Mouse (Mus musculus) kidney, postnatal 14 days (tissue): ENCODE data around the gene Dcpp1.

Experiments used
- DNase-seq: peaks from one replicate; pipeline ENCODE4 v3.0.0; 2022; ENCODE audit warnings: mixed read lengths

Dcpp1 gene

DNA sequence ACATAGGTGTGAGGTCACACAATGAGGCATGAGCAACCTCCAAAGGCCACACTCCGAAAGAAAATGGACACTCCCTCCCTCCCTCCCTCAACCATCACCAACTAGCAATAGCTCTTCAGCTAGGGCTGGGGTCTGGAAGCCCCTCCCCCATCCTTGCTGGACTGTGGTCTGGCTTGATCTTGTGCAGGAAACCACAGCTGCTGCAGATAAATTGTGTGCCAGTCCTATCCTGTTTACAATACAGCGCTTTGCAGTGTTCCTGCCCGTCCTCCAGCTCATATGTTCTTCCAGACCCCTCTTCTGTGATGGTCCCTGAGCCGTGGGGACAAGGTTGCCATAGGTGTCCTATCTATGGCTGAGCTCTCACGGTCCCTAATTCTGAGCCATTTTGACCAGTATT is 50.5 kb downstream of the Dcpp1 start:
- no peak for DNase-seq
